ENCODE assay signal across 7 mouse cellular contexts in the genomic region with DNA sequence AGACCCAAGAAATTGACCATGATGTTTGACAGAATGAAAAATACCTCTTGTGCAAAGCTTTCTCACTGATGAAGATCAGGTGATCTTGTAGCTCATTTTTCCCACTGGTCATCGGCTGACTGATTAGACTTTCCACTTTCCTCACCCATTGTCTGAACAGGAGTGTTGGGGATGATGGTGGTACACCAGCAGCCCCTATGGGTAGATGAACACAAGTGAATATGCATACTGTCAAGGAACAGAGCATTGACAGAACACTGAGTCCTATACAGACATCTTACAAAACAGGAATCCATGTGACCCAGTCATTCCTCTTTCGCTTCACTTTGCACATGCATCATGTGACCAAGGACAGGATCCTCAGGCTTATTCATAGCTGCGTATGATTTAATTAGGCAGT. TPM values are rescaled to one million over a fixed set of nuclear protein-coding genes. Genes with fewer than 3 reads are reported as not detected.
"Had no signal": no experiment of that assay in that cellular context is flagged by ENCODE, and none has a peak within 500 bp of the region (broad histone marks: within the 10 kb centered on the region; RNA-seq: fewer than 3 reads in every experiment).

A gene (minus strand): TSS at position 101 of the 400 bp plus-strand sequence.

RNA-seq across cellular contexts. Expression of the gene that starts here (rescaled TPM):
- total RNA-seq: megakaryocyte progenitor cell, adult 5-6 weeks had no signal
- polyA plus RNA-seq: liver, embryonic 15.5 days; liver, postnatal 0 days; lung, postnatal 0 days; macrophage; myocyte; small intestine, adult 2 months had no signal
